Mouse (Mus musculus): Measurements from ENCODE around the gene BC034090.
"Not testable (repeated sequence)": the region's sequence is repeated elsewhere in the genome, so short reads cannot be mapped to it uniquely, and the experiment has no call there.

BC034090 gene

DNA sequence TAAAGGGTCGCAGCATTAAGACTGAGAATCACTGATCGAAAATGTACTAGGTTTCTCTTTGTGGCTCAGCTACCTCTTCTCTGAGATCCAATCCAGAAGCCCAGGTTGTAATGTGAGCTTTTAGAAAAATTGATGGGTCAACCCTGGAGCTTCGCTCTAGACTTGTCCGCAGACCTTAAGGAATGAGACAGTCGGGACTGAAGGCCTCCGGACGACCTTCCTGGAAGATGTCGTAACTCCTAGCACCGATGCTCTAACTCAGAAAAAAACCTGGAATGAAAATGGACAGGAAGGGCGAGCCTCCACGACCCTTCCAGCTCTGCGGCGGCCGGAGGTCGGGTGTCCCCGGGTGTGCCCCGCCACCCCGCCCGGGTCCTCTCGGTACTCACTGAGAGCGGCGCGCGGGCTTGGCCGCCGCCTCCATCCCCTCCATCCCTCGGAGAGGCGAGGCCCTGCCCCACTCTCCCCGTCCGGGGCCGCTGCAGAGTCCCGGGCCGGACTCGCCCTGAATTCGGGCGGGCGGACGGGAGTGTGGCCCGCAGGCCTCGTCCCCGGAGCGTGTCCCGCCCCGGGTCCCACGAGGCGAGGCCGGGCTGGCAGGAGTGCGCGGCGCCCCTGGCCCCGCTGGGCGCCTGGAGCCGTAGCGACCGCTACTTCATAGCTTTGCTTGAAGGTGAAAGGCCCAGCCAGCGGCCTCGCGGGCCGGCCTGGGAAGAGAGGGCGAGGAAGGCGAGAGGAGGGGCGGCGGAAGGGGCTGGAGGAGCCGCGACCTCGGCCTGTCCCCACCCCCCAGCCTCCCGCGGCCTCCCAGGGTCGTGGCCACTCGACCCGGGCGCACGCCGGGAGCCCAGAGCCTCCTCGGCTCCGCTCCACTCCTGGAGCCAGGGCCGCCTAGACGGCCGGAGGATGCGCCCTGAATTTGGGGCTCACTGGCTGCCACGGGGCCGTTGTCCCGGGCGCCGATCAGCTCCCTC lies at the start of gene BC034090:
Gene BC034090, minus strand, starts transcription at position 648 of the 974 bp plus-strand sequence.
- no peak for DNase-seq (ENCODE audit: low spot score)

DNA sequence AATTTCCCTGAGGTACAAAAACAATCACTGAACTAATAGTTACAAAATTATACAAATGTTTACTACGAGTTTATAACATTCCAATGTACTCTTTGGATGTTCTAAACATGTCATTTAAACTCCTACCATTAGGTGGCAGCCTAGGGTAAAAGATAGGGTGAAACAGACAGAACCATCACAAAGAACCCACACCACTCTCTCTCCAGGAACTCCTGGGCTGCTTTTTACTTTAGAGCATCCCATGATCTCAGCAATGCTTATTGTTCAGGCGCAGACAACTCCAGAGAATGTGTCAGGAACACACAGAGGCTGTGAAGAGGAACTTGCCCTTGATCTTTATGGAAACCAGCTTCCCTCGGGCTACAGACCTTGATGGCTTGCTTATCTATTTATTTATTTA lies 49.2 kb upstream of the BC034090 start:
- no peak for DNase-seq (ENCODE audit: low spot score)

DNA sequence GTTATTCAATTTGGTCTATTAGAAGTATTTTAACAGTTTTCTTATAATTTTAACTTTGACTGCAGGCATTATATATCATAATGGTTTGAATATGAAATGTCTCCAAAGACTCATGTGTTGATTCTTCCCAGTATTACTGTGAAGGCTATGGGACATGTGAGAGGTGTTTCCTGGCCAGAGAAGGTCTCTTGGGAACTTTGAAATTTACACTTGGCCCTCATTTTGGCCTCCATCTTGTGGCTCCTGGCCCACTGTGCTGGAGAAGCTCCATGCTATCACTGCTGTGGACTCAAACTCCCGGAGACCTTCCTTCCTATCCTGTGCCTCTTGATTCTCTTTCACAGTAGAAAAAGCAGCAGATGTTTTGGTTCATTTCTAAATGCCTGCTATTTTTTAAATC lies 45.2 kb upstream of the BC034090 start:
- no peak for DNase-seq (ENCODE audit: low spot score)

DNA sequence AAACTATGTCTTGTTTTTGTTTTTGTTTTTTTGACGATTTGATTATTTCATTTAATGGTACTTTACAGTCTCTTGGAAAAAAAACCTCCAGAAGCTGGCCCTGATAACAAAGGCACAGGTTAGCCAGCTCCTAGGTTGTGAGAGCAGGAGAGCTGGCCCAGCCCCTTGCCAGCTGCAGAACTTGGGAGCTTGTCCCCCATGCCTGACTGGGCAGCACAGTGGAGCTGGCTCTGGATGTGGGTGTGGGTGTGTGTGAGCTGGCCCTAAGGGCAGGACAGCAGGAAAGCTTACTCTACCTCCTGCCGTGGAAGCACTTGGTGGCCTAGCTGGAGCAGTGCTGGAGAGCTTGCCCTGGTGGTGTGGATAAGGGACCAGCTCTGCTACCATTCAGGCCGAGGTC lies 43.8 kb upstream of the BC034090 start:
- no peak for DNase-seq (ENCODE audit: low spot score)

DNA sequence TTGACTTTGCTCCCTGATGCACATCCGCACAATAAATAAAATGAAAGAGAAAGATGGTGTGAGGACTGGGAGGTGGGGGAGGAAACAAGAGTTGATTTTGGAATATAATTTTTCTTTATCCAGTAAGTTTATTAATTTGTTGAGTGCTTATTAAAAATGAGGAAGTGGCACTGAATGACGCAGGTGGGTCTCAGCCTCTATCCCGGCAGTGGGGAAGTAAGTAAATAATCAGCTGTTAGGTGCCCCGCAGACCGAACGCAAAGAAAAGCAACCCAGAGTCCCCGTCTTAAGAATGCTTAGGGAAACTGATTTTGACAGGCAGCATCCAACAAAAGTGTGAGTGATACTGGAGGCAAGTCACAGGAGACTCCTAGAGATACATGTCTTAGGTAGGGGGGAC lies 39.6 kb upstream of the BC034090 start:
- no peak for DNase-seq (ENCODE audit: low spot score)

DNA sequence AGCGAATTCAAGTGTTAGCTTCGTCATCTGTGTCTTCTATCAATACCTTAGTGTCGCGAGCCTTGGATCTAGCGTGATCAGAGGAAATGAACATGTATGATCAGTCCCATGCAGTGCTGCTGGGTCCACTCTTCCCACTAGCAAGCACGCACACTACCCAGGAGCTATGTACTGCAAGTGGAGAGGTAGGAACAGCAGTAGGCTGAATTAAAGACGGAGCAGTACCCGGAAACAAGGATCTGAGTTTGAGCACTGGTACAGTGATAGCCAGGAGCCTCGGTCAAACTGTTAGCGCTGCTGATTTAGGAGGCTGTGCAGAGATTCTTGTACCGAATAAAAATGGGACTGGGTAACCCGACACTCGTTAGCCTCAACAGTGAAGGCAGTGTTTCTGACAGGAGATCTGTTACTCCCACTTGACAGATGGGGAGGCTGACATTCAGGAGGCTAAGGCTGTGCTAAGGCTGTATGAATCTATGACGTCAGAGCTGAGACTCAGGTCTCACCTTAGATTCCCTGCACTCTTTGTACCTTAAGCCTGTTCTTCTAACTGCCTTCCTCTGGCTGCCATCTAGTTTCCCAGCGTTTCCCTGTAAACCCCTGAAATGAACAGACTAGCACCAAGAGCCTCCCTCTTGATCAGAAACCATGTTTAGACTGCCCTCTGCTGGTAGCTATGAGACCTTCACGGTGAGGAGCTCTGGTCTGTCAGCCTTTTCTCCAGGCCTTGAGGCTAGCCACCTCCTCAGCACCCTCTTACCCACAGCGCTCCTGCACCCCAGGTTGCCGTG lies 37.0 kb upstream of the BC034090 start:
- no peak for DNase-seq (ENCODE audit: low spot score)

DNA sequence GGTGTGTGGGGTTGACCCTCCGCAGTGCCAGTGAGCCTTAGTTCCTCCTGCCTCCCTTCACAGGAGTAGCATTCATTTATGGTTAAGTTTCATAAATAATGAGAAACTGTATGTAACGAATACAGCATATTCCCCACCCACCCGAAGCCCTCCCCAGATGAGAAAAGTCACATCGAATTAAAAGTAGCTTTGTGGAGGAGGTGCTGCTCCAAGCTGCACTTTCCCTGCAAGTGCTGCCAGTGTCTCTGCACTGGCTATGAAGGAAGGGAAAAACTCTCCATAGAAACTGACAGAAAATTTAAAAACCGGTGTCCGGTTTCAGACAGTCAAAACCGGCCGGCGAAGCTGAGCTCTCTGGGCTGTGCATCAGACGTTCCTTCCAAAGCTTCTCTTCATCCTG lies 36.1 kb upstream of the BC034090 start:
- no peak for DNase-seq (ENCODE audit: low spot score)

DNA sequence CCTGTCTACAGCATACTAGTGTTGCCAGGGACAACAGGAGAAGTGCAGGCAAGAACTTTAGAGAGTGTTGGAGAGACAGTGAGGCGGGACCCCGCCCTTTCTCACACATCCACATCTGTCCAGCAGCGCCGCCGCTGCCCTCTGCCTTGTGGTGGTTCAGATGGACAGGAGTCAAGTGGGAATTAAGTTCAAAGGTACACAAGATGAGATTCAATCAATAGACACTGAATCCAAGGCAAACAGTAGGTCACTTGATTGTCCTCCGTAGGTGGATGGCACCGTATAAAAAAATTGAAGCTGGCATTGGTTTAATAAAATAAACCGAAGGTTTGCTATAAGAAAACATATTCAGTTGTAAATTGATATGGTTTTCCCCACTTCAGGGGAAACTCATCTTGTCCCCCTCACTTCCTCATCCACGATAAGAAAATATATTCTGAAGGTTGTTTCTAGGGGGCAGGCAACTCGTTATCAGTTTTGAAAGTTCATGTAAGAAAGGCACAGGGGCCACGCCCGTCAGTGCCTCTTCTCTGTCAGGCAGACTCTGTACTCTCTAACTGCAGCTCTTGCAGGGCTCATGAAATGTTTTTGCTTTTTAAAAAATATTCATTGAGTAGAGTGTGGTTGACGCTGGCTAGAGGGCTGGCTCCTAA lies 32.3 kb upstream of the BC034090 start:
- DNase-seq (ENCODE audit: low spot score) = no peak

DNA sequence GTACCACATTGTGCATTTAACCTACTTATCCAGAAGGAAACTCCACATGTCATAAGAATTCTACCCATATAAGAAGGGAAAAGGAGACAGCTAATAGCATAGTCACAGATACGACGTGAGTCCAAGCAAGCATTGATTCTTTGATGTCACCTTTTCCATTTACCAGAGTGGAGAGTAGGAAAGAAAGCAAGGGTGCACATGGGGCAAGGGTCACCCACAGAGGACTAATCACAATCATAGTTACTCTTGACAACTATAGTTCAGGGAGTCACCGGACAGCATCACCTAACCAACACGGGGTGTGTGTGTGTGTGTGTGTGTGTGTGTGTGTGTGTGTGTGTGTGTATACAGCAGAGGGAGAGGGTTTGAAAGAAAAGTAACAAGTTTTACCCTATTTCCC lies 31.5 kb upstream of the BC034090 start:
- no peak for DNase-seq (ENCODE audit: low spot score)

DNA sequence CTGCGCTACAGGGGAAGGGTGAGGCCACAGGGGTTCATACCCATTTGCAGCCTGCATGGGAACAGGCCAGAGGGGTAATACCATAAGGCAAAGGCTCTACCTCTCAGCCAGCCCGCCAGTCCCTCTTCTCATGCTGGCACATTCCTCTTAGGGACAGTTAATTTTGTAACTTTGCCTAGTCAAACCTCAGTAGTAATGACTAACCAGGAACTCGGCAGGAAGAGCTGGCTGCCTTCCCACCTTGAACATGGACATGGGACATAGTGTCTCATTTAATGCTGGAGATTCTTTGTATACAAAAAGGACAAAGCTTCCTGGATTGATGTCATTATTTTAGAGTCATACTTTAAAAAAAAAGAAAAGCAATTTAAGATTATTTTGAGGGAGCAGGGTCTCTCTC lies 30.7 kb upstream of the BC034090 start:
- no peak for DNase-seq (ENCODE audit: low spot score)

DNA sequence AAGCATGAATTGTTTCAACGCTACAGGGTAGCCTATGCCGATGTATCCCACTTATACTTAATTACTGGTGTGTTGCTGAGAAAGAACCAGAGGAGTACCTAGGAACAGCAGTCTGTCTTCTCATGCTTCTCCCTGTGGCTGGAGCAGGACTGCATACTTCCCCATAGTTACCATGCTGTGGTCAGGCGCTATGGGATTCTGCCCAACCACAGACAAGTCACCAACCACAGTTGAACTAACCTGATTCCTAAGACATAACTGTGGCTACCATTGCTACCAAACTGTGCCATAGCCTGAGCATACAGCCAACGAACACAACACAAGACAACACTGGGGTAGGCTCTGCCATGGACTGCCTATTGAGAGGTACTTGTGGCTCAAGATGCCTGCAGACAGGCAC lies 28.7 kb upstream of the BC034090 start:
- no peak for DNase-seq (ENCODE audit: low spot score)

DNA sequence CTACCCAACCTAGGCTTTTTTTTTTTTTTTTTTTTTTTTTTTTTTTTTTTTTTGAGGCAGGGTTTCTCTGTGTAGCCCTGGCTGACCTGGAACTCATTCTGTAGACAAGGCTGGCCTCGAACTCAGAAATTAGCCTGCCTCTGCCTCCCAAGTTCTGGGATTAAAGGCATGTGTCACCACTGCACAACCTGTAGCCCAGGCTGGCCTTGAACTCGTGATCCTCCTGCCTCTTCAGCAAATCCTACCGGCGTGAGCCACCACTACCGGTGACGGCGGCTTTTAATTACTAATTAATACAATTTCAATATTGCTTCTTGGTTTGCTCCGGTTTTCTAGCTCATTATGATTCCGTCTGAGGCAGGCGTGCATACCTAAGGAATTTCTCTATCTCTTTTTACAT lies 18.3 kb upstream of the BC034090 start:
- not testable (repeated sequence) for DNase-seq (ENCODE audit: low spot score)

DNA sequence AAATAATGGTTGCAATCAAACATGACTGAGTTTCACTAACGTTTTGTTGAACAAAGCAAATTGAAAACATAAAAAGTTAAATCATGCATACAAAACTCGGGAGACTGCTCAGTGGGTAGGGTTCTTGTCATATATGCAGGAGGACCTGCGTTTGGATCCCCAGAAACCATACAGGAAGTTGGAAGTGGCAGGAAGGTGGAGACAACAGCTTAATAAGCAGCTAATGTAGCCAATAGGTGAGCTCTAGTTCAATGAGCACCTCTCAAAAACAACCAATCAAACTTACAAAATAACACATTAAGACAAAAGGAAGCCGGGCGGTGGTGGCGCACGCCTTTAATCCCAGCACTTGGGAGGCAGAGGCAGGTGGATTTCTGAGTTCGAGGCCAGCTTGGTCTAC lies 10.1 kb upstream of the BC034090 start:
- no peak for DNase-seq (ENCODE audit: low spot score)

DNA sequence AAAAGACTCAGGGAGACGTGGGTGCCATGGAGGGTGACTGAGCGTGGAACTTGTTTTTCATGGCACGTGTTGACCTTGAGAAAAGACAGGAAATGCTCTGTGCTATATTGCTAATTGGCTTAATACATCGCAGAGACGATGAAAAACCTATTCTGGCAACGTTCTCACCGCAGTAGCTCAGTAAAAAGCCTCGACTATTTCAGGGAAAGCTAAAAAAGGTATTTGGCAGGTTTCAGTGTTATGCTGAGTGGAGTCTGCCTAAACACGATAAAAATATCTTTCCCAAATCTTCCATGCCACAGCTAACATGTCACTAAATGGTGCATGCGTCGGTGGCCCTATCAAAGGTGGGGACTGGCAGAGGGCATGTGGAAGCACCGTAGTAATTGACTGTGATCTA lies 8.9 kb upstream of the BC034090 start:
- no peak for DNase-seq (ENCODE audit: low spot score)

DNA sequence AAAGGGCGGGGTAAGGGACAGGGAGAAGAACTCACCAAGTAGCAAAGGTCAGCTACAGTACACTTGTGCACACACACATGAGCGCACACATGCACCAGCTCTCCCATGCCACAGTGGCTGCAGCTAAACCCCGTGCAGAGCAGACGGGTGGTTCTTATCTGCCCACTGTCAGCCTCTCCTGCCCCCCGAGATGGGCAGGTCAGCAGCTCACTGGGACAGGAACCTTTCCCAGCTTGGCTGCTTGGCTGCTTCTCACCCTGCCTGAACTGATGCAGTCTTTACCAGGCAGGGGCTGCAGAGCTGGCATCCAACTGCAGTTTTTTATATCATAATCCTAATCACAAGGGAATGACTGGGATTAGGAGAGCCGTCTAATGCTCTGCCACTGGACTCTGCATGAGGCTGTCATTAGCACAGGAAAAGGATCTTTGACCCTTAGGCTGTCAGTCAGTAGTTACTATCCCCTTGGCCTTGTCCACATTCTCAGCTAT lies 8.4 kb upstream of the BC034090 start:
- DNase-seq (ENCODE audit: low spot score) = no peak

DNA sequence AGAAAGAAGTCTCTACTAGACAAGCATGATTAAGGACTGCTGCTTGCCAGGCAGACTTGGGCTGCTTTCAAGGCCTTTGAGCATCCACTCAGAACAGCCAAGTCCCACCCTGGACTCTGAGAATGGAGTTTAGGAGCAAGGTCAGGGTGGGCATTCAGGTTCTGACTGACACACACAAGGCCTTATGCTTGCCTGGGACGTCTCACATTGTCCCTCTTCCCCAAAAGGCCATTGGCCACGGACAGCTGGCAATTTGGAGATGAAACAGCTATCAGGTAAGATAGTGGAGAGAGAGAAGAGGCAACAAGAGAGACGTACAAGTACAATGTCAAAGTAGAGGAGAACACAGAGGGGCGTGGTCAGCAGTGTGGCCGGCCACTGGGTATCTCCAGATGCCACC lies 7.4 kb upstream of the BC034090 start:
- no peak for DNase-seq (ENCODE audit: low spot score)

DNA sequence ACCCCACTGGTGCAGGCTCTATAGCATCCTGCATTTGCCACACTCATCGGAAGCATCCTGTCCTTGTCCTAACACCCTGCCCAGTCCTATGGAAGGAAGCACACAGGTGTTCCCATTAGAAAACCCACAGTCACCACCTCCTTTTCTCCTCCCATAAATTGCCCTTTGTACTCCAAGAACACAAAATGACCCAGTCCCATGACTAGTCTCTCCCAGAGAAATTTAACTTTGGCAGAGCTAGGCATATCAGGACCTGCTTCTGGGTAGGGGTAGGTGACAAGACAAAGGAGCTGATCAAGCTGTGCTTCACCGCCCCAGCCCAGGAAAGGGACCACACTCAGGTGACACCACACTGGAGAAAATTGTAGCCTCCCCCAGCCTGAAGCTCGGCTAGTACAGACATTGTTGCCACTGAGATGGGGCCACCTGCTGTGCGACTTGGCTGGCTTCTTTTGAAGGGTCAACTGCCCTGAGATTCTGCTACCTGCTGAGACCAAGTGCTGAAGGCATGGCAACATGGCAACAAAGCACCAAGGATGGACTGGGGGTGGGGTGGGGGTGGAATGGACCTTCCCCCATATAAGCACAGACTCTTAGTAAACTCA lies 6.4 kb upstream of the BC034090 start:
- DNase-seq (ENCODE audit: low spot score) = no peak

DNA sequence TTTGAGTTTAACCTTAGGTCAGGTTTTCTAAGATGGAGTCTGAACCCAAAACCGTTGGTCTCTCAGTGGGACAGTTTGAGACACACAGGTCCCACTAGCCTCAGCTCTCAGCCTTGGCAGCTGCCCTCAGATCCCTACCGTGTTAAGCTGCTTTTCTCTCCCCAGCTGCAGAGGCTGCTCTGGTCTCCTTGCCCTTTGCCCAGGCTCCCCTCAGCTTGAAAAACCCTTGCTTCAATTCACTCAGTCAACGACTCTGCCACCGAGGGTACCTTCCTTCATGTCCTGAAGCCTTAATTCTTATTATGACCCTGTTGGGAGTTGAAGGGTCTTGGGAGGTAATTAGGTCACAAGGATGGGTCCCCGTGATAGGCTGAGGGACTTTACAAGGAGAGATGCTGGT lies 5.7 kb upstream of the BC034090 start:
- DNase-seq (ENCODE audit: low spot score) = no peak

DNA sequence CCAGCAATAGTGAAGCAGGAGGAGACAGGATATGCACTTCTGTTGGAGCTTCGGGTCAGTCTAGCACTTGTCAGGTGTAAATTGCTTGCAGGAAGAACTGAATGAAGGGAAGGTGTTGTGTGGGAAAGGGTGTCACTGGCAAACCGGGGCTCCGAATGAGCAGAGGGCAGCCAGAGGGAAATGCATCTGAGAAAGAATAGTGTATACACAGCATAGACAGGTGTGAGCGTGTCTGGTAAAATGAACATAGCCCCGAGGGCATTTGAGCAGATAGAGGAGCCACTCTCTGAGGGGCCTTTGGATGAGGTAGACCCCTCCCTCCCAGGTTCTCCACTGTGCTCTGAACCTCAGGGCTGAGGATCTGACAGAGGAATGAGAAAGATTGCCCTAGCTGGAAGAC lies 3.8 kb upstream of the BC034090 start:
- DNase-seq (ENCODE audit: low spot score) = no peak

DNA sequence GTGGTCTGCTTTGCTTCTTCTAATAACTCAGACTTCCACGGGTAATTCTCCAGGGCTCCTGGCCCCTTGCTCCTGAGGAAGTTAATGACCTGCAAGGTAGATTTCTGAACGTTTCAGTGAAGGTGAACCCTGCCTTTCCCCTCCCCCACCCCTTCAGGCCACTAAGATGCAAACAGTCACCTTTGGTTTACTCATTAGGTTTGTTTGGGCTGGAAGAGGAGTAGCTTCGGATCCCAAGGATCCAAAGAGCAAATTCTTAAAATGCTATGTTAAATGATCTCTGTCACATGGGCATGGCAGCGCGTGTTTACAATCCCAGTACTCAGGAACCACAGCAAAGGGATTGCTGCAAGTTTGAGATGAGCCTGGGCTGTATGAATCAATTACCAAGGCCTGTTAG lies 3.2 kb upstream of the BC034090 start:
- no peak for DNase-seq (ENCODE audit: low spot score)

DNA sequence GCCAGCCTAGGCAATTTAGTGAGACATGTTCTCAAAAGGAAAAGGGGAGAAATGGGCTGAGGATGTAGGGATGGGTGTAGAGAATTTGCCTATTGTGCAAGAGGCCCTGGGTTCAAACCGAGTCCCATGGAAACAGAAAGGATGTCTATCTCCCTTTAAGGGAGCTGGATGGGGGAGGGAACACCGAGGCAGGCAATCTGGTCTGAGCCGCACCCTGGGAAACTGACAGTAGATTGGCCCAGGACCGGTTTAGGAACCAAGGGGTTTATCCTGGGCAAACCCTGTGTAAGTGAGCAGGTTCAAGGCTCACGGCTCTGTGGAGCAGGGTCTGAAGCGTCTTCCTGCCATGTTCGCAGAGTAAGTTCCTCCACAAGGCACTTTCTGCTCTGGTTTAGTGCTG lies 1.3 kb upstream of the BC034090 start:
- no peak for DNase-seq (ENCODE audit: low spot score)

DNA sequence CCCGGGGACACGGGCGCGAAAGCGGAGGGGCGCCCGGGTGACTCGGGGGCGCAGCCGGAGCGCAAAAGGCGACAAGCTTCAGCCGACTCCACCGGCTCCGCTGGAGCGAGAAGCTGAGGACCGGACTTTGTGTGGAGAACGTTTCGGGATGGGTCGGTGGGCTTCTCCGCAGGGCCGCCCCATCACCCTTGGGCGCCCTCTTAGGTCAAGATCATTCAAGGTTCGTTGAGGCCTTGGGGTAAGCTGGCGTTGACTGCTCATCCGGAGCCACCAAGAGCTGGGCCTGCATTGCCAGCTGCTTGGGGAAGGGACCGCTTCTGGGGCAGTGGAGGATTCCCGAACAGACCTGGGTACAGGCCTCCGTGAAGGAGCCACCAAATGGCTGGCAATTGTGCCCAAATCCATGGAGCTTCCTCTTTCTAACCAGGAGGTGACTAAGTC lies 547 bp upstream of the BC034090 start:
- DNase-seq (ENCODE audit: low spot score) = no peak

Data from spleen, adult 12 weeks (tissue).